Mouse (Mus musculus) hindbrain, embryonic 13.5 days (tissue): ENCODE results near the gene Asb2. TPM values are rescaled to one million over a fixed set of nuclear protein-coding genes. Genes with fewer than 3 reads are reported as not detected.

ENCODE experiments used
- ATAC-seq: fragments of 200-750 bp; cut with Nextera tagmentation; 2 replicates; pipeline ENCODE4 v1.8.0; 2017; ENCODE audit warnings: moderate TSS enrichment; ENCODE audit not compliant: low FRiP score
- H3K27ac ChIP-seq: fragments of 300-500 bp; sonication (generic); 2 replicates; pipeline ENCODE4 v1.5.1; 2015; ENCODE audit warnings: inconsistent platforms, mild to moderate bottlenecking, moderate library complexity
- H3K27me3 ChIP-seq: fragments of 300-500 bp; sonication (generic); 2 replicates; pipeline ENCODE4 v1.6.1; 2015; ENCODE audit warnings: mild to moderate bottlenecking, inconsistent platforms
- H3K36me3 ChIP-seq: fragments of 300-500 bp; sonication (generic); 2 replicates; pipeline ENCODE4 v1.6.1; 2015; ENCODE audit warnings: mild to moderate bottlenecking, inconsistent platforms
- H3K4me1 ChIP-seq: fragments of 300-500 bp; sonication (generic); replicated peaks from 2 replicates; pipeline ENCODE4 v1.6.1; 2015; ENCODE audit warnings: inconsistent platforms
- H3K4me2 ChIP-seq: fragments of 300-500 bp; sonication (generic); 2 replicates; pipeline ENCODE4 v1.6.1; 2015; ENCODE audit warnings: inconsistent platforms, mild to moderate bottlenecking, moderate library complexity
- H3K4me3 ChIP-seq: fragments of 300-500 bp; sonication (generic); 2 replicates; pipeline ENCODE4 v1.5.1; 2015; ENCODE audit warnings: mild to moderate bottlenecking, inconsistent platforms
- H3K9ac ChIP-seq: fragments of 300-500 bp; sonication (generic); 2 replicates; pipeline ENCODE4 v1.6.1; 2015; ENCODE audit warnings: mild to moderate bottlenecking, inconsistent platforms
- H3K9me3 ChIP-seq: fragments of 300-500 bp; sonication (generic); 2 replicates; pipeline ENCODE4 v1.6.1; 2016; ENCODE audit warnings: inconsistent platforms
- WGBS: fragments of 180-500 bp; shearing (Covaris S2); methylation state at CpG from one replicate; pipeline ENCODE4 v1.1.7; 2015; 5-methylcytosine and 5-hydroxymethylcytosine counted together
- polyA plus RNA-seq: library from polyadenylated mRNA; unstranded; fragments of >200 nt; fragmentation: Nextera tagmentation; extraction: Ambion mirVana; gene quantifications from 2 replicates; pipeline ENCODE4 v1.2.1, GENCODE M21; 2015

Asb2 gene
- polyA plus RNA-seq, 1 experiment from 2014 or later = 1.0 TPM

DNA sequence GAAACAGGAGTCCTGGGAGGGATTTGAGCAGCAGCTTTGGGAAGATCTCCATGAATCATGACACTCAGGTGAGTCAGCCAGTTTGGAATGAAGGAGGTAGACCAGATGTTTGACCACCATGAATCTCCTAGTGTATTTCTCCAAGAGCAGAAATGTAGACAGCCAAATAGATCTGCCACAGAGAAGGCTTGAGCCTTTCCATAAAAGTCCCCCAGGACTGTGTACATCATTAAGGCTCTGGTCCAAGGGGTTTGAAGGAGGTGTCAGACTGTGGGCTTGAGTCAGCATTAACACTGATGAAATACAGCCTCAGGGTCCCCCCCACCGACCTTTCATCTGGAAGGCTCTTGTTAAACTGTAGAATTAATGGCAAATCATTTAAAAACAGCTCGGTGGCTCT lies 74.3 kb downstream of the Asb2 start:
- no peak for ATAC-seq
- 64% methylated on average over 2 of the region's 2 CpGs for WGBS

DNA sequence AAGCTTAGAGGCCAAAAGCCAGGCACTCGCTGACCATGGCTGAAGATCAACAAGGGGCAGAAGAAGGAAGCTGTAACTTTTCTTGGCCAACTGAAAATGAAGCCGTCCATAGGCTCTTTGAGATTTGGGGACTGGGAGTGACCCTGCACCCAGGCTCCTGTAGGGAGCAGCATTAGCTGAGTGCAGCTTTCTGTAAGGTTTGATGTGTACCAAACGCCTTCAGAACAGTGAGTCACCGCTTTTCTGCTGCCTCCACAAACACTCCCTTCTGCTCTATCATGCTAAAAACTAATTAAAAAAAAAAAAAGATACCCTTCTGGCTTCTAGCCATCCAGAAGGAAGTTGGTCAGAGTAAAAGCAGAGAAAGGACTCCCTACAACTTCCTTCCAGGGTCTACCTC lies 79.4 kb downstream of the Asb2 start:
- H3K27ac ChIP-seq = no peak overlapping the region
- ATAC-seq = no peak

More for the DNA sequence above, 74.3 kb downstream of the Asb2 start:
- no peaks in the 10 kb centered on the region for H3K4me1 ChIP-seq
- no peaks in the 10 kb centered on the region for H3K27me3 ChIP-seq
- H3K9ac ChIP-seq = no peak overlapping the region
- H3K36me3 ChIP-seq = no peaks in the 10 kb centered on the region
- H3K9me3 ChIP-seq = 0 out of 2 replicates have a peak, but pooled peaks cover 9% of the 10 kb centered on the region
- H3K27ac ChIP-seq = no peak overlapping the region
- no peak overlapping the region for H3K4me2 ChIP-seq
- H3K4me3 ChIP-seq = no peak overlapping the region

DNA sequence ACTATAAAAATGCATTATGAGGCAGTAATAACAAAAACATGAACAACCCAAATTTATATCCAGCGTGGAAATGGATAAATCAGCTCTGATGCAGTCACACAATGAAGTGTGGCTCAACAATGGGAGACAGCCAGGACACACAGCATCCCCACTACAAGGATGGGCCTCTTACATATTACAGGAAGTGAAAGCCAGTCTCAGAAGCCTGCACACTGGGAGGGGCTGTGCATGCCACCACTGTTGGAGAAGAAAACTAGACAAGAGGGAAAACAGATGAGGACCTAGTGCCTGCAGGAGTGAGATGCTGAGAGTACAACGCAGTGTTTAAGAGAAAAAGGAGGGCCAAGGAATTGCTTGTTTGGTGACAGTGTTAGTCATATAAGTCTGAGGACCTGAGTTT lies 82.1 kb downstream of the Asb2 start:
- Histone ChIP-seq H3K27me3 (no peaks in the 10 kb centered on the region), H3K27ac (no peak overlapping the region), H3K9ac (no peak overlapping the region), H3K36me3 (no peaks in the 10 kb centered on the region), H3K9me3 (0 out of 2 replicates have a peak, but pooled peaks cover 9% of the 10 kb centered on the region), H3K4me2 (no peak overlapping the region), H3K4me3 (no peak overlapping the region), H3K4me1 (no peaks in the 10 kb centered on the region)
- WGBS = 92% methylated on average over 2 of the region's 2 CpGs
- ATAC-seq = no peak

More for the DNA sequence above, 79.4 kb downstream of the Asb2 start:
- no peaks in the 10 kb centered on the region for H3K4me1 ChIP-seq
- no peak overlapping the region for H3K9ac ChIP-seq
- no peaks in the 10 kb centered on the region for H3K36me3 ChIP-seq
- no peak overlapping the region for H3K4me2 ChIP-seq
- WGBS = 90% methylated on average over 4 of the region's 4 CpGs
- H3K27me3 ChIP-seq = no peaks in the 10 kb centered on the region
- H3K4me3 ChIP-seq = no peak overlapping the region
- 0 out of 2 replicates have a peak, but pooled peaks cover 9% of the 10 kb centered on the region for H3K9me3 ChIP-seq

DNA sequence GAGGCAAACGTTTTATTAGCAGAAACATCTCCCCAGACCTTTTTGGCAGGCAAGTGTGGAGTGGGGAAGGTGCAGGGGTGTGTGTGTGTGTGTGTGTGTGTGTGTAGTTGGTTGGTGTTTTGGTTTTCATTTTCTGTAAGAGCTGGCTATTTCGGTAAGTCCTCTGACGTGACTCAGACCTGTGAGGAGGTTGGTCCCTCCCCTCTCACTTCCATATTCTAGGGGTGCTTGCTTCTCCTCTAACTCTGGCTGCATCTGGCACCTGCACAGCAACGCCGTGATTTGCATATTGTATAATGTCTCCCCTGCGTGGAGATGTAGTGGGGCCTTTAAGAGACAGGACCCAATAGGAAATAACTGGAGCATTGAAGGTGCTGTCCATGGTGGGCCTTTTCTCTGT lies 82.8 kb downstream of the Asb2 start:
- no peaks in the 10 kb centered on the region for H3K27me3 ChIP-seq
- 66% methylated on average over 6 of the region's 6 CpGs for WGBS
- no peak overlapping the region for H3K4me3 ChIP-seq
- no peak overlapping the region for H3K4me2 ChIP-seq
- 0 out of 2 replicates have a peak, but pooled peaks cover 4% of the 10 kb centered on the region for H3K9me3 ChIP-seq
- ATAC-seq = no peak
- no peak overlapping the region for H3K27ac ChIP-seq
- H3K36me3 ChIP-seq = no peaks in the 10 kb centered on the region
- H3K9ac ChIP-seq = no peak overlapping the region
- no peaks in the 10 kb centered on the region for H3K4me1 ChIP-seq

DNA sequence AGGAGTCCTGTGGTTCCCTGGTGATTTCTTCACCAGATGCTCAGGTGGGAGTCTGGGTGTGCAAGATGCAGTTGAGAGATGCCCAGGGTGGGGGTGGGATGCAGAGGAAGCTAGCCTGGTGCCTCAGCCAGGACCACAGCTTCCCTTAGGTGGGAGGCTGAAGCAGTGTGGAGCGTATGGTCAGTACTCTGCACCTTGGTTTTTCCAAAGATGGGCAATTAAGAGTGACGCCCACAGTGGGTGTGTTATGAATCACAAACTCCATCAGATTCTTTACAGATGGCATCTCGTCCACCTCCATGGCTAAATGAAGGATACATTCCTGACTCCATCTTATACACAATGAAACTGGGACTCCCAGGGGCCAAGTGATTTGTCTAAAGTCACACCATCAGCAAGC lies 83.6 kb downstream of the Asb2 start:
- H3K9ac ChIP-seq = no peak overlapping the region
- H3K9me3 ChIP-seq = no peaks in the 10 kb centered on the region
- no peaks in the 10 kb centered on the region for H3K36me3 ChIP-seq
- no peak for ATAC-seq
- no peak overlapping the region for H3K4me3 ChIP-seq
- no peak overlapping the region for H3K4me2 ChIP-seq
- WGBS = 94% methylated on average over 3 of the region's 3 CpGs
- H3K27ac ChIP-seq = no peak overlapping the region
- no peaks in the 10 kb centered on the region for H3K4me1 ChIP-seq
- H3K27me3 ChIP-seq = no peaks in the 10 kb centered on the region

Other genes starting within 250 kb of the Asb2 start
- 1.3 and 1.7 TPM in 2 replicates for gene Prima1, start 113.9 kb downstream of the Asb2 start, polyA plus RNA-seq
- gene Fam181a, start 45.0 kb downstream of the Asb2 start, polyA plus RNA-seq = 9.0 and 10.4 TPM in 2 replicates
- 20.2 and 21.5 TPM in 2 replicates for gene Otub2, start 32.7 kb upstream of the Asb2 start, polyA plus RNA-seq
- 0.78 and 0.92 TPM in 2 replicates for gene 9330161L09Rik, start 51.8 kb upstream of the Asb2 start, polyA plus RNA-seq
- gene Ddx24, start 69.8 kb upstream of the Asb2 start, polyA plus RNA-seq = 173 and 174 TPM in 2 replicates
- 9.3 and 12.6 TPM in 2 replicates for gene Ifi27, start 78.2 kb upstream of the Asb2 start, polyA plus RNA-seq
- 4.2 and 4.6 TPM in 2 replicates for gene Ifi27l2a, start 87.7 kb upstream of the Asb2 start, polyA plus RNA-seq
- gene Ifi27l2b, start 101.2 kb upstream of the Asb2 start, polyA plus RNA-seq = not detected in 2 replicates
- gene Ppp4r4, start 176.3 kb upstream of the Asb2 start, polyA plus RNA-seq = 2.5 and 3.0 TPM in 2 replicates